Mouse (Mus musculus) lung, postnatal 0 days (tissue): ENCODE measurements around the gene Gpr1. TPM values are rescaled to one million over a fixed set of nuclear protein-coding genes. Genes with fewer than 3 reads are reported as not detected.

Experiments used
- ATAC-seq: fragments of 200-750 bp; cut with Nextera tagmentation; 2 replicates; pipeline ENCODE4 v1.8.0; 2017; ENCODE audit warnings: moderate library complexity
- DNase-seq: peaks from one replicate; pipeline ENCODE4 v3.0.0-alpha.2; 2016; ENCODE audit warnings: low spot score
- H3K27ac ChIP-seq: fragments of 300-500 bp; sonication (generic); 2 replicates; pipeline ENCODE4 v1.5.1; 2014; ENCODE audit warnings: antibody characterized with exemption, mild to moderate bottlenecking, low read length, mixed read lengths
- H3K27me3 ChIP-seq: fragments of 300-500 bp; sonication (generic); replicated peaks from 2 replicates; pipeline ENCODE4 v1.6.1; 2014; ENCODE audit warnings: low read length, mixed read lengths; ENCODE audit not compliant: insufficient read depth
- H3K36me3 ChIP-seq: fragments of 300-500 bp; sonication (generic); 2 replicates; pipeline ENCODE4 v1.6.1; 2014; ENCODE audit warnings: low read length, mixed read lengths; ENCODE audit not compliant: insufficient read depth
- H3K4me1 ChIP-seq: fragments of 300-500 bp; sonication (generic); 2 replicates; pipeline ENCODE4 v1.6.1; 2014; ENCODE audit warnings: antibody characterized with exemption, low read depth, low read length, mixed read lengths; ENCODE audit not compliant: insufficient read depth
- H3K4me2 ChIP-seq: fragments of 300-500 bp; sonication (generic); replicated peaks from 2 replicates; pipeline ENCODE4 v1.6.1; 2014; ENCODE audit warnings: low read depth, mild to moderate bottlenecking, low read length, moderate library complexity, mixed read lengths
- H3K4me3 ChIP-seq: fragments of 300-500 bp; sonication (generic); 2 replicates; pipeline ENCODE4 v1.5.1; 2014; ENCODE audit warnings: low read depth, low read length
- H3K9ac ChIP-seq: fragments of 300-500 bp; sonication (generic); replicated peaks from 2 replicates; pipeline ENCODE4 v1.6.1; 2014; ENCODE audit warnings: low read depth, mild to moderate bottlenecking
- H3K9me3 ChIP-seq: fragments of 300-500 bp; sonication (generic); 2 replicates; pipeline ENCODE4 v1.6.1; 2016; ENCODE audit warnings: low read length, mixed read lengths
- CTCF ChIP-seq: IDR thresholded peaks from 2 replicates; pipeline ENCODE4 v1.5.1; 2016; ENCODE audit warnings: antibody characterized with exemption, mild to moderate bottlenecking
- EP300 ChIP-seq: IDR thresholded peaks from 2 replicates; pipeline ENCODE4 v1.6.1; 2016; ENCODE audit warnings: antibody characterized with exemption, mild to moderate bottlenecking, control low read depth
- WGBS: fragments of 180-500 bp; shearing (Covaris S2); extraction: QIAGEN DNeasy Blood & Tissue Kit; methylation state at CpG from one replicate; pipeline ENCODE4 v1.1.7; 2014; 5-methylcytosine and 5-hydroxymethylcytosine counted together
- polyA plus RNA-seq: library from polyadenylated mRNA; unstranded; fragments of >200 nt; fragmentation: Nextera tagmentation; extraction: Ambion mirVana; gene quantifications from 2 replicates; pipeline ENCODE4 v1.2.1, GENCODE M21; 2015

The Gpr1 gene
- polyA plus RNA-seq, 1 experiment from 2014 or later, result 0.10 TPM

- H3K36me3 ChIP-seq, result no peaks in the 10 kb centered on the region
- H3K9ac ChIP-seq, result no peak overlapping the region
- TF ChIP-seq EP300 (no peak), CTCF (no peak)
- H3K27ac ChIP-seq, result no peak overlapping the region
- 75% methylated on average over 1 of the region's 1 CpGs for WGBS
- H3K9me3 ChIP-seq, result no peaks in the 10 kb centered on the region
- ATAC-seq (no peak), DNase-seq (no peak)
- H3K27me3 ChIP-seq, result no peaks in the 10 kb centered on the region
- no peaks in the 10 kb centered on the region for H3K4me1 ChIP-seq
- H3K4me3 ChIP-seq, result no peak overlapping the region
- H3K4me2 ChIP-seq, result no peak overlapping the region
Observed at GRCm38 (mm10) chr1:63201672-63202071, 12.7 kb downstream of the Gpr1 start.

GRCm38 (mm10) chr1:63200322-63200721 lies 14.0 kb downstream of the Gpr1 start:
- Histone ChIP-seq H3K9ac (no peak overlapping the region), H3K4me3 (no peak overlapping the region), H3K36me3 (no peaks in the 10 kb centered on the region), H3K27me3 (no peaks in the 10 kb centered on the region), H3K9me3 (no peaks in the 10 kb centered on the region), H3K27ac (no peak overlapping the region), H3K4me1 (no peaks in the 10 kb centered on the region), H3K4me2 (no peak overlapping the region)
- no peak for ATAC-seq
- WGBS, result 92% methylated on average over 18 of the region's 18 CpGs
- TF ChIP-seq CTCF (no peak), EP300 (no peak)
- no peak for DNase-seq

GRCm38 (mm10) chr1:63199387-63199786 lies 15.0 kb downstream of the Gpr1 start:
- TF ChIP-seq CTCF (no peak), EP300 (no peak)
- Histone ChIP-seq H3K4me3 (no peak overlapping the region), H3K4me1 (no peaks in the 10 kb centered on the region), H3K9me3 (no peaks in the 10 kb centered on the region), H3K9ac (no peak overlapping the region), H3K27ac (no peak overlapping the region), H3K27me3 (no peaks in the 10 kb centered on the region), H3K4me2 (no peak overlapping the region), H3K36me3 (no peaks in the 10 kb centered on the region)
- WGBS, result 69% methylated on average over 6 of the region's 6 CpGs
- DNase-seq (peak; percentile 37), ATAC-seq (no peak; the same call in 1 of the 2 replicates)

- no peaks in the 10 kb centered on the region for H3K9me3 ChIP-seq
- no peak overlapping the region for H3K27ac ChIP-seq
- H3K4me3 ChIP-seq, result no peak overlapping the region
- 35% methylated on average over 5 of the region's 5 CpGs for WGBS
- H3K4me1 ChIP-seq, result no peaks in the 10 kb centered on the region
- H3K27me3 ChIP-seq, result no peaks in the 10 kb centered on the region
- H3K36me3 ChIP-seq, result no peaks in the 10 kb centered on the region
- DNase-seq, result peak; percentile 43
- no peak overlapping the region for H3K4me2 ChIP-seq
- H3K9ac ChIP-seq, result no peak overlapping the region
- TF ChIP-seq EP300 (peak; percentile 20; the same call in 1 of the 2 replicates), CTCF (no peak)
- peak; percentile 60 for ATAC-seq
Observed at GRCm38 (mm10) chr1:63195848-63196512, 18.4 kb downstream of the Gpr1 start.

- Histone ChIP-seq H3K27me3 (no peaks in the 10 kb centered on the region), H3K36me3 (no peaks in the 10 kb centered on the region), H3K27ac (no peak overlapping the region), H3K4me2 (no peak overlapping the region), H3K9me3 (no peaks in the 10 kb centered on the region), H3K9ac (no peak overlapping the region), H3K4me3 (no peak overlapping the region), H3K4me1 (no peaks in the 10 kb centered on the region)
- ATAC-seq (peak; percentile 57), DNase-seq (peak; percentile 50)
- TF ChIP-seq EP300 (no peak; the same call in 1 of the 2 replicates), CTCF (no peak)
- 58% methylated on average over 11 of the region's 11 CpGs for WGBS
Observed at GRCm38 (mm10) chr1:63192306-63193065, 21.9 kb downstream of the Gpr1 start.

GRCm38 (mm10) chr1:63190851-63191250 lies 23.5 kb downstream of the Gpr1 start:
- WGBS, result 53% methylated on average over 8 of the region's 8 CpGs
- DNase-seq (no peak), ATAC-seq (no peak)
- Histone ChIP-seq H3K4me1 (no peaks in the 10 kb centered on the region), H3K9ac (no peak overlapping the region), H3K9me3 (no peaks in the 10 kb centered on the region), H3K4me2 (no peak overlapping the region), H3K4me3 (no peak overlapping the region), H3K27me3 (no peaks in the 10 kb centered on the region), H3K27ac (no peak overlapping the region), H3K36me3 (no peaks in the 10 kb centered on the region)
- no peak for TF ChIP-seq CTCF
- no peak for TF ChIP-seq EP300
